Mouse (Mus musculus) c-Kit-positive CD71-positive TER-119-positive erythroid progenitor cells, embryonic 14.5 days (primary cell): ENCODE data around the gene Utrn.
"Not testable (repeated sequence)": the region's sequence is repeated elsewhere in the genome, so short reads cannot be mapped to it uniquely, and the experiment has no call there.

Source experiments
- DNase-seq: peaks from one replicate; pipeline ENCODE4 v3.0.0-alpha.2; 2013; ENCODE audit warnings: low spot score

Utrn gene

GRCm38 (mm10) chr10:12684018-12684417 is 185.1 kb downstream of the Utrn start:
- DNase-seq, result no peak

- no peak for DNase-seq
Observed at GRCm38 (mm10) chr10:12673309-12673708, 195.9 kb downstream of the Utrn start.

GRCm38 (mm10) chr10:12671608-12672007 is 197.6 kb downstream of the Utrn start:
- DNase-seq, result no peak

- DNase-seq, result peak; percentile 7
Observed at GRCm38 (mm10) chr10:12662035-12662434, 207.1 kb downstream of the Utrn start.

GRCm38 (mm10) chr10:12658023-12658744 is 211.0 kb downstream of the Utrn start:
- peak; percentile 3 for DNase-seq

- DNase-seq, result no peak
Observed at GRCm38 (mm10) chr10:12652988-12653387, 216.2 kb downstream of the Utrn start.

- DNase-seq, result no peak
Observed at GRCm38 (mm10) chr10:12646119-12646518, 223.0 kb downstream of the Utrn start.

GRCm38 (mm10) chr10:12643336-12643735 is 225.8 kb downstream of the Utrn start:
- no peak for DNase-seq

- DNase-seq, result no peak
Observed at GRCm38 (mm10) chr10:12639638-12640037, 229.5 kb downstream of the Utrn start.

GRCm38 (mm10) chr10:12633965-12634364 is 235.2 kb downstream of the Utrn start:
- no peak for DNase-seq

- DNase-seq, result no peak
Observed at GRCm38 (mm10) chr10:12630933-12631332, 238.2 kb downstream of the Utrn start.

GRCm38 (mm10) chr10:12618397-12618796 is 250.8 kb downstream of the Utrn start:
- no peak for DNase-seq

- DNase-seq, result no peak
Observed at GRCm38 (mm10) chr10:12615723-12616122, 253.4 kb downstream of the Utrn start.

- DNase-seq, result no peak
Observed at GRCm38 (mm10) chr10:12614465-12615199, 254.5 kb downstream of the Utrn start.

- peak; percentile 32 for DNase-seq
Observed at GRCm38 (mm10) chr10:12612235-12612863, 256.8 kb downstream of the Utrn start.

- DNase-seq, result no peak
Observed at GRCm38 (mm10) chr10:12609896-12610295, 259.3 kb downstream of the Utrn start.

GRCm38 (mm10) chr10:12608634-12609033 is 260.5 kb downstream of the Utrn start:
- DNase-seq, result no peak

GRCm38 (mm10) chr10:12607180-12607579 is 262.0 kb downstream of the Utrn start:
- not testable (repeated sequence) for DNase-seq

GRCm38 (mm10) chr10:12595379-12595778 is 273.8 kb downstream of the Utrn start:
- no peak for DNase-seq

GRCm38 (mm10) chr10:12594958-12595357 is 274.2 kb downstream of the Utrn start:
- DNase-seq, result no peak

- no peak for DNase-seq
Observed at GRCm38 (mm10) chr10:12593071-12593470, 276.1 kb downstream of the Utrn start.

- DNase-seq, result no peak
Observed at GRCm38 (mm10) chr10:12591946-12592345, 277.2 kb downstream of the Utrn start.

- DNase-seq, result no peak
Observed at GRCm38 (mm10) chr10:12588051-12588450, 281.1 kb downstream of the Utrn start.
